Mouse (Mus musculus) CH12.LX (cell line): ENCODE measurements at regions not wholly inside any gene's neighbourhood (a gene's known extent, or its start where the extent isn't known, plus 50 kb on each side); places are given as distances from the start of the nearest gene placed in this dataset.

Experiments
- DNase-seq: peaks from one replicate; pipeline ENCODE4 v3.0.0-alpha.2; 2013; ENCODE audit errors: extremely low read depth
- H3K27ac ChIP-seq: 2 replicates; pipeline ENCODE4 v1.5.1; 2012; ENCODE audit warnings: low read depth, mild to moderate bottlenecking, control low read depth, moderate library complexity; ENCODE audit not compliant: insufficient read depth
- H3K27me3 ChIP-seq: replicated peaks from 2 replicates; pipeline ENCODE3; 2012; ENCODE audit warnings: inconsistent platforms
- H3K36me3 ChIP-seq, 2 experiments: replicated peaks in 1 of 2; 2 replicates each; pipeline versions ENCODE3 to v1.6.1; 2012; ENCODE audit warnings: inconsistent platforms in 1 of 2, low read length in 1 of 2, mild to moderate bottlenecking in 1 of 2, mixed read lengths in 1 of 2, moderate library complexity in 1 of 2; ENCODE audit not compliant: control insufficient read depth in 1 of 2, insufficient read depth in 1 of 2
- H3K4me1 ChIP-seq, 2 experiments: 2 replicates each; pipeline ENCODE4 v1.6.1; 2012; ENCODE audit warnings: inconsistent platforms in 1 of 2, moderate library complexity in 1 of 2; ENCODE audit not compliant: insufficient read depth in 2 of 2, control insufficient read depth in 1 of 2
- H3K4me2 ChIP-seq: 2 replicates; pipeline ENCODE4 v1.6.1; 2012; ENCODE audit warnings: low read depth, mild to moderate bottlenecking, control low read depth; ENCODE audit not compliant: poor library complexity, insufficient read depth, severe bottlenecking
- H3K4me3 ChIP-seq, 3 experiments: fragments of 150-350 bp in 1 of 3; sonication (generic) in 1 of 3; replicated peaks in 1 of 3; 2 replicates each; pipeline versions ENCODE3 to v1.5.1; 2011 to 2012; ENCODE audit warnings: low read depth in 2 of 3, low read length in 2 of 3, mild to moderate bottlenecking in 2 of 3, moderate library complexity in 2 of 3, control low read depth in 1 of 3, improper control_type of control experiment in 1 of 3, inconsistent platforms in 1 of 3, mixed read lengths in 1 of 3; ENCODE audit not compliant: poor library complexity in 1 of 3
- H3K79me2 ChIP-seq: replicated peaks from 2 replicates; pipeline ENCODE4 v1.6.1; 2012; ENCODE audit warnings: mild to moderate bottlenecking, moderate library complexity; ENCODE audit not compliant: control insufficient read depth, poor library complexity, insufficient read depth, severe bottlenecking; ENCODE audit errors: extremely low read depth
- H3K9ac ChIP-seq: 2 replicates; pipeline ENCODE4 v1.6.1; 2012; ENCODE audit warnings: low read depth, mild to moderate bottlenecking, control low read depth, moderate library complexity; ENCODE audit not compliant: insufficient read depth
- H3K9me3 ChIP-seq: replicated peaks from 2 replicates; pipeline ENCODE3; 2012; ENCODE audit warnings: low read length, inconsistent platforms, mixed read lengths
- CHD1 ChIP-seq: IDR thresholded peaks from 2 replicates; pipeline ENCODE4 v1.6.1; 2012; ENCODE audit warnings: low read depth, low read length, improper control_type of control experiment, inconsistent platforms
- CTCF ChIP-seq, 2 experiments: IDR thresholded peaks in 1 of 2; conservative IDR thresholded peaks in 1 of 2; 2 replicates each; pipeline ENCODE4 v1.5.1; 2011 to 2012; ENCODE audit warnings: low read depth in 2 of 2, low read length in 2 of 2, improper control_type of control experiment in 1 of 2, inconsistent platforms in 1 of 2, mild to moderate bottlenecking in 1 of 2, moderate library complexity in 1 of 2
- HCFC1 ChIP-seq: IDR thresholded peaks from 2 replicates; pipeline ENCODE4 v1.6.1; 2012; ENCODE audit warnings: low read depth, mild to moderate bottlenecking, inconsistent platforms, low read length, improper control_type of control experiment
- JUND ChIP-seq: conservative IDR thresholded peaks from 2 replicates; pipeline ENCODE4 v1.6.1; 2011; ENCODE audit warnings: low read depth, low read length, improper control_type of control experiment
- KAT2A ChIP-seq: IDR thresholded peaks from 2 replicates; pipeline ENCODE4 v1.6.1; 2012; ENCODE audit warnings: low read length, improper control_type of control experiment, inconsistent platforms; ENCODE audit not compliant: insufficient replicate concordance
- MAFK ChIP-seq: IDR thresholded peaks from 2 replicates; pipeline ENCODE4 v1.6.1; 2011; ENCODE audit warnings: low read length, improper control_type of control experiment; ENCODE audit not compliant: insufficient replicate concordance
- MAZ ChIP-seq: IDR thresholded peaks from 2 replicates; pipeline ENCODE4 v1.6.1; 2012; ENCODE audit warnings: low read depth, mild to moderate bottlenecking, inconsistent platforms, low read length, improper control_type of control experiment, moderate library complexity
- MXI1 ChIP-seq: IDR thresholded peaks from 2 replicates; pipeline ENCODE4 v1.6.1; 2011; ENCODE audit warnings: mild to moderate bottlenecking, low read depth, low read length, improper control_type of control experiment
- MYC ChIP-seq: IDR thresholded peaks from 2 replicates; pipeline ENCODE4 v1.6.1; 2011; ENCODE audit warnings: low read depth, mild to moderate bottlenecking, improper control_type of control experiment, low read length
- NELFE ChIP-seq: IDR thresholded peaks from 2 replicates; pipeline ENCODE4 v1.6.1; 2011; ENCODE audit warnings: low read depth, low read length, improper control_type of control experiment
- PAX5 ChIP-seq: IDR thresholded peaks from 2 replicates; pipeline ENCODE4 v1.6.1; 2012; ENCODE audit warnings: low read length, inconsistent platforms, mixed read lengths
- POLR2AphosphoS2 ChIP-seq: IDR thresholded peaks from 2 replicates; pipeline ENCODE4 v1.6.1; 2011; ENCODE audit warnings: low read depth, low read length, improper control_type of control experiment
- RAD21 ChIP-seq: IDR thresholded peaks from 2 replicates; pipeline ENCODE4 v1.6.1; 2011; ENCODE audit warnings: low read depth, mild to moderate bottlenecking, low read length, improper control_type of control experiment, moderate library complexity
- SMC3 ChIP-seq: IDR thresholded peaks from 2 replicates; pipeline ENCODE4 v1.6.1; 2011; ENCODE audit warnings: low read depth, low read length, improper control_type of control experiment
- USF2 ChIP-seq: conservative IDR thresholded peaks from 2 replicates; pipeline ENCODE4 v1.6.1; 2011; ENCODE audit warnings: low read depth, low read length, improper control_type of control experiment
- ZKSCAN1 ChIP-seq: IDR thresholded peaks from 2 replicates; pipeline ENCODE4 v1.6.1; 2012; ENCODE audit warnings: low read depth, inconsistent platforms, low read length, improper control_type of control experiment, borderline replicate concordance
- ZMIZ1 ChIP-seq: IDR thresholded peaks from 2 replicates; pipeline ENCODE4 v1.6.1; 2012; ENCODE audit warnings: low read depth, mild to moderate bottlenecking, inconsistent platforms, low read length, improper control_type of control experiment
- dilution Hi-C: fragments of 300-500 bp; cut with MboI; formaldehyde crosslinking; loops from 2 replicates; pipeline ENCODE4 v1.14.3; 2020; ENCODE audit warnings: low sequenced_read_pairs; ENCODE audit not compliant: extremely low pct_unique_long_range_greater_than_20kb, extremely low pct_ligation_motif_present
- in situ Hi-C: fragments of 300-500 bp; cut with MboI; formaldehyde crosslinking; loops from 3 replicates; pipeline ENCODE4 v1.14.3; 2019; ENCODE audit warnings: low sequenced_read_pairs, low pct_ligation_motif_present, low pct_unique_long_range_greater_than_20kb, mixed read lengths

DNA sequence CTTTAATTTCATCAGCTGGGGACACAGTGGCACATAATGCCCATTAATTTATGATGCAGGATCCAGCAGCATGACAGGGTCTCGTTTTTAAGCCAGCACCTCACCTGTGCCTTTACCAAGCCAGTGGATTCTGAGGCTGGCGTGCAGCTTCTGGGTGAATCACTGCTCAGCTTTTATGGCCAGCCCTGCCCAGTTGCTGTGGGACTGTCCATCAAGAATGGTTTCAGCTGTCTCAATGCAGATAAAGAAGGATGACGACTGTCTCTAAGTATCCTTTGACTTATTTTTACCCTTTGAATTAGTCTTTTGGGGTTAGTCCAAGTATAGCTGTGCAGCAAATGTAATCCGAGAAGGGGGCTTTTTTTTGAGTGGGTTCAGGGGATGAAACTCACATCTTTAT, 167.3 kb upstream of the Bcor start:
- no peak overlapping the region for H3K4me3 ChIP-seq
- H3K36me3 ChIP-seq = no peaks in the 10 kb centered on the region
- no peaks in the 10 kb centered on the region for H3K79me2 ChIP-seq
- no peak overlapping the region for H3K9ac ChIP-seq
- H3K27ac ChIP-seq = no peak overlapping the region
- no peaks in the 10 kb centered on the region for H3K27me3 ChIP-seq
- dilution Hi-C loops (no loop called here), in situ Hi-C loops (no loop called here)
- no peak overlapping the region for H3K4me2 ChIP-seq
- H3K9me3 ChIP-seq = no peaks in the 10 kb centered on the region
- H3K4me1 ChIP-seq = no peaks in the 10 kb centered on the region
- TF ChIP-seq CHD1 = no peak
- no peak for TF ChIP-seq MAZ
- no peak for TF ChIP-seq NELFE
- no peak for TF ChIP-seq KAT2A
- no peak for TF ChIP-seq MAFK
- no peak for DNase-seq

GRCm38 (mm10) chrX:12340561-12340960, 180.4 kb upstream of the Bcor start:
- Histone ChIP-seq H3K9ac (no peak overlapping the region), H3K79me2 (no peaks in the 10 kb centered on the region), H3K4me2 (no peak overlapping the region), H3K9me3 (no peaks in the 10 kb centered on the region), H3K4me1 (peaks cover 0 to 9% of the 10 kb centered on the region in 2 experiments; a peak in 2 of 4 replicates), H3K36me3 (no peaks in the 10 kb centered on the region), H3K27me3 (no peaks in the 10 kb centered on the region), H3K4me3 (no peak overlapping the region), H3K27ac (no peak overlapping the region)
- no peak for DNase-seq
- TF ChIP-seq RAD21 = no peak
- TF ChIP-seq MYC = no peak
- TF ChIP-seq ZMIZ1 = no peak
- no peak for TF ChIP-seq HCFC1
- TF ChIP-seq ZKSCAN1 = no peak
- TF ChIP-seq USF2 = no peak
- TF ChIP-seq PAX5 = no peak
- TF ChIP-seq POLR2AphosphoS2 = no peak
- in situ Hi-C loops = no loop called here
- dilution Hi-C loops = no loop called here

DNA sequence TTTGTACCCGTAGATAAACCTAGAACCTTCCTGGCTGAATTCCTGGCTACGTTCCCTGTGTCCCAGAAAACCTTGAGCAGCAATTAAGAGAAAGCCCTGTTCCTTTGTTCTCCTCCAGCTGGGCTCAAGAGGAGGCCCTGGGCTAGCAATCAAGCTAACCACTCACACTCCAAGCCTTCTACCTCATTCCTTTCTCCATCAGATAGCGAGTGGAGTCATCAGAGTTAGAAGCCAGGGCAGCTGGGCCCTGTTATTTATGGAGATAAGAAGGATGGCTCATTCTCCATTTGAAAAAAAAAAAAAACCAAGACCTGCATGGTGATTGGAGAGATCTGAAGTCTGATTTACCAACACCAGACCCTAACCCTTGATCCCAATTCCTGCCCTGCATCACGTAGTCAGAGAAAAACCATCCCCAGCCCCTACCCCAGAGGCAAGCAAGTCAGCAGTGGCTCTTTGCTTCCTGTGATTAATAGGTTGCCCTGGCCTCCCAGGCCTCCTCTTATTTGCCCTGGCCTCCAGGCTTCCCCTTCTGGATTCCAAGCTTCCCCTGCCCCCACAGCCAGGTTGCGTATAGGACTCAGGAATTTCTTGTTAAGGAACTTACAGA, 181.3 kb upstream of the Bcor start:
- TF ChIP-seq ZKSCAN1 (no peak), MXI1 (no peak), RAD21 (no peak), CTCF (conservative IDR thresholded peaks at IDR 0.05 in 1 of 2, IDR thresholded peaks at IDR 0.05 in 1 of 2; ENCODE audit: low read depth in 2 of 2, low read length in 2 of 2) (no peak), SMC3 (no peak), JUND (no peak)
- H3K79me2 ChIP-seq = no peaks in the 10 kb centered on the region
- in situ Hi-C loops (no loop called here), dilution Hi-C loops (no loop called here)
- H3K9ac ChIP-seq = no peak overlapping the region
- H3K9me3 ChIP-seq = no peaks in the 10 kb centered on the region
- no peaks in the 10 kb centered on the region for H3K36me3 ChIP-seq
- peaks cover 0 to 10% of the 10 kb centered on the region in 2 experiments; a peak in 2 of 4 replicates for H3K4me1 ChIP-seq
- no peaks in the 10 kb centered on the region for H3K27me3 ChIP-seq
- no peak overlapping the region for H3K27ac ChIP-seq
- no peak overlapping the region for H3K4me3 ChIP-seq
- no peak overlapping the region for H3K4me2 ChIP-seq
- no peak for DNase-seq
